Mouse (Mus musculus) erythroblast, embryonic 14.5 days (primary cell): ENCODE measurements around the gene Trim65.
"Not testable (repeated sequence)": the region's sequence is repeated elsewhere in the genome, so short reads cannot be mapped to it uniquely, and the experiment has no call there.

Source experiments
- GATA1 ChIP-seq: IDR thresholded peaks from 2 replicates; pipeline ENCODE4 v1.6.1; 2012; ENCODE audit warnings: low read length, inconsistent platforms, mixed read lengths
- TAL1 ChIP-seq: IDR thresholded peaks from 3 replicates; pipeline ENCODE4 v1.6.1; 2012; ENCODE audit warnings: low read length, inconsistent platforms, mixed read lengths

DNA sequence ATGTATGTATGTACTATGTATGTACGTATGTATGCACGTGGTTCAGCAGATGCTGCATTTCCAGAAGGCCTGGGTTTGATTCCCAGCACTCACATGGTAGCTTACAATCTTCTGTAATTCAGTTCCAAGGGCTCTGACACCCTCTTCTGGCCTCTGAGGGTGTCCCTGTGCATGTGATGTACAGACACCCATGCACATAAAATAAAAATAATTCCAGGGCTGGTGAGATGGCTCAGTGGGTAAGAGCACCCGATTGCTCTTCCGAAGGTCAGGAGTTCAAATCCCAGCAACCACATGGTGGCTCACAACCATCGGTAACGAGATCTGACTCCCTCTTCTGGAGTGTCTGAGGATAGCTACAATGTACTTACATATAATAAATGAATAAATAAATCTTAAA is 38.0 kb downstream of the Trim65 start:
- not testable (repeated sequence) for TF ChIP-seq TAL1, GATA1
